Mouse (Mus musculus) retina, adult 2 months (tissue): ENCODE data around the gene Tmem270.

Experiments
- DNase-seq: peaks from one replicate; pipeline ENCODE4 v3.0.0-alpha.2; 2012; ENCODE audit warnings: low read depth, low spot score

The Tmem270 gene

GRCm38 (mm10) chr5:134929988-134930387 is 23.5 kb upstream of the Tmem270 start:
- no peak for DNase-seq

- DNase-seq, result no peak
These were observed 20.2 kb upstream of the Tmem270 start for GRCm38 (mm10) chr5:134926726-134927125.

GRCm38 (mm10) chr5:134923141-134923540 is 16.6 kb upstream of the Tmem270 start:
- no peak for DNase-seq

GRCm38 (mm10) chr5:134921106-134921505 is 14.6 kb upstream of the Tmem270 start:
- DNase-seq, result no peak

GRCm38 (mm10) chr5:134920106-134920687 is 13.7 kb upstream of the Tmem270 start:
- DNase-seq, result no peak

- no peak for DNase-seq
These were observed 12.6 kb upstream of the Tmem270 start for GRCm38 (mm10) chr5:134919097-134919496.

- no peak for DNase-seq
These were observed 11.7 kb upstream of the Tmem270 start for GRCm38 (mm10) chr5:134918071-134918832.

- no peak for DNase-seq
These were observed 8.8 kb upstream of the Tmem270 start, which contains the start of gene Cldn13 for GRCm38 (mm10) chr5:134915311-134915710. Cldn13 (minus strand) TSS chr5:134915526.

- DNase-seq, result no peak
These were observed 8.0 kb upstream of the Tmem270 start for GRCm38 (mm10) chr5:134914510-134914909.

- no peak for DNase-seq
These were observed 7.2 kb upstream of the Tmem270 start for GRCm38 (mm10) chr5:134913753-134914152.

GRCm38 (mm10) chr5:134913352-134913751 is 6.8 kb upstream of the Tmem270 start:
- no peak for DNase-seq

GRCm38 (mm10) chr5:134911901-134912300 is 5.4 kb upstream of the Tmem270 start:
- DNase-seq, result no peak

- DNase-seq, result peak; percentile 53
These were observed 602 bp upstream of the Tmem270 start for GRCm38 (mm10) chr5:134907135-134907534.

GRCm38 (mm10) chr5:134901644-134902027 is 4.9 kb downstream of the Tmem270 start:
- no peak for DNase-seq

- DNase-seq, result peak; percentile 16
These were observed 5.4 kb downstream of the Tmem270 start for GRCm38 (mm10) chr5:134901012-134901643.

- no peak for DNase-seq
These were observed 8.9 kb downstream of the Tmem270 start for GRCm38 (mm10) chr5:134897596-134897995.

GRCm38 (mm10) chr5:134896965-134897364 is 9.6 kb downstream of the Tmem270 start:
- no peak for DNase-seq

GRCm38 (mm10) chr5:134895291-134895690 is 11.2 kb downstream of the Tmem270 start:
- peak; percentile 30 for DNase-seq

GRCm38 (mm10) chr5:134892717-134893116 is 13.8 kb downstream of the Tmem270 start:
- no peak for DNase-seq

- no peak for DNase-seq
These were observed 15.0 kb downstream of the Tmem270 start for GRCm38 (mm10) chr5:134891552-134891951.

GRCm38 (mm10) chr5:134890601-134891054 is 15.9 kb downstream of the Tmem270 start:
- no peak for DNase-seq

- DNase-seq, result no peak
These were observed 18.0 kb downstream of the Tmem270 start for GRCm38 (mm10) chr5:134888505-134888904.
